Mouse (Mus musculus): ENCODE measurements at regions not wholly inside any gene's neighbourhood (a gene's known extent, or its start where the extent isn't known, plus 50 kb on each side); places are given as distances from the start of the nearest gene placed in this dataset.

GRCm38 (mm10) chr13:31166286-31166685 is 192.3 kb downstream of the Gm5447 start:
- DNase-seq (ENCODE audit: low spot score in 2 of 2) = no peak

GRCm38 (mm10) chr13:31168854-31169253 is 194.8 kb downstream of the Gm5447 start:
- DNase-seq (ENCODE audit: low spot score in 2 of 2) = no peak

GRCm38 (mm10) chr13:31171751-31172150 is 197.7 kb downstream of the Gm5447 start:
- no peak for DNase-seq (ENCODE audit: low spot score in 2 of 2)

GRCm38 (mm10) chr13:31172580-31172979 is 198.6 kb downstream of the Gm5447 start:
- DNase-seq (ENCODE audit: low spot score in 2 of 2) = no peak

GRCm38 (mm10) chr13:31177999-31178783 is 204.2 kb downstream of the Gm5447 start:
- no peak for DNase-seq (ENCODE audit: low spot score in 2 of 2)

GRCm38 (mm10) chr13:31178964-31179363 is 205.0 kb downstream of the Gm5447 start:
- DNase-seq (ENCODE audit: low spot score in 2 of 2) = no peak

- DNase-seq (ENCODE audit: low spot score in 2 of 2) = no peak
These were observed 205.5 kb downstream of the Gm5447 start for GRCm38 (mm10) chr13:31179407-31180001.

- DNase-seq (ENCODE audit: low spot score in 2 of 2) = no peak
These were observed 207.5 kb downstream of the Gm5447 start for GRCm38 (mm10) chr13:31181530-31181929.

GRCm38 (mm10) chr13:31184845-31185834 is 211.1 kb downstream of the Gm5447 start:
- no peak for DNase-seq (ENCODE audit: low spot score in 2 of 2)

GRCm38 (mm10) chr13:31186805-31187589 is 213.0 kb downstream of the Gm5447 start:
- DNase-seq (ENCODE audit: low spot score in 2 of 2) = no peak

- no peak for DNase-seq (ENCODE audit: low spot score in 2 of 2)
These were observed 215.1 kb downstream of the Gm5447 start for GRCm38 (mm10) chr13:31189116-31189515.

- DNase-seq (ENCODE audit: low spot score in 2 of 2) = no peak
These were observed 216.0 kb downstream of the Gm5447 start for GRCm38 (mm10) chr13:31190036-31190435.

- DNase-seq (ENCODE audit: low spot score in 2 of 2) = no peak
These were observed 217.5 kb downstream of the Gm5447 start for GRCm38 (mm10) chr13:31191344-31192139.

- no peak for DNase-seq (ENCODE audit: low spot score in 2 of 2)
These were observed 221.0 kb downstream of the Gm5447 start for GRCm38 (mm10) chr13:31194971-31195370.

- DNase-seq (ENCODE audit: low spot score in 2 of 2) = no peak
These were observed 222.5 kb downstream of the Gm5447 start for GRCm38 (mm10) chr13:31196546-31196945.

- no peak for DNase-seq (ENCODE audit: low spot score in 2 of 2)
These were observed 223.6 kb downstream of the Gm5447 start for GRCm38 (mm10) chr13:31197593-31197992.

- DNase-seq (ENCODE audit: low spot score in 2 of 2) = no peak
These were observed 225.4 kb downstream of the Gm5447 start for GRCm38 (mm10) chr13:31199384-31199783.

- DNase-seq (ENCODE audit: low spot score in 2 of 2) = no peak
These were observed 230.1 kb downstream of the Gm5447 start for GRCm38 (mm10) chr13:31204068-31204467.

- DNase-seq (ENCODE audit: low spot score in 2 of 2) = no peak
These were observed 232.4 kb downstream of the Gm5447 start for GRCm38 (mm10) chr13:31206381-31206780.

GRCm38 (mm10) chr13:31207709-31208108 is 233.7 kb downstream of the Gm5447 start:
- DNase-seq (ENCODE audit: low spot score in 2 of 2) = peak; percentile 53 to 79
